Mouse (Mus musculus): ENCODE measurements around the gene Tbc1d19.

Gene Tbc1d19

DNA sequence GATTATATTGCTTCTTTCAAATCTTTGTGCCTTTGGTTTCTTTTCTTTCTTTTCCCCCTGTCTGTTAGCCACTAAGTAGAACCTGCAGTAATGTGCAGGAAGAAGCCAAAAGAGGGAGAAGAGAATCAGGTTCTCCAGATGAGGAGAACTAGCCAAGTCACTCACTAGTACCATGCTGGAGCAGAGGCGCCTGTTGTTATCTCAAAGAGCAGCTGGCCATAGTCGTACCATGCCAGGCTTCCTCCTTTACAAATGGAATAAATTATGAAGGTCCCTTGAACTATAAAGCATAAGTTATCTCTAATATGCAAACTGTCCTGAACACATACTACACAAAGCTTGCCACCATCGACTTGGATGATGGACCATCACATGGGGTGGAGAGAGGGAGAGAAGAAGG lies 99.8 kb downstream of the Tbc1d19 start:
- DNase-seq (ENCODE audit: low spot score), result no peak

- no peak for DNase-seq (ENCODE audit: low spot score)
Observed at GRCm38 (mm10) chr5:53920416-53920815, 111.0 kb downstream of the Tbc1d19 start.

GRCm38 (mm10) chr5:53922149-53922904 lies 112.9 kb downstream of the Tbc1d19 start:
- DNase-seq (ENCODE audit: low spot score), result peak; percentile 68

DNA sequence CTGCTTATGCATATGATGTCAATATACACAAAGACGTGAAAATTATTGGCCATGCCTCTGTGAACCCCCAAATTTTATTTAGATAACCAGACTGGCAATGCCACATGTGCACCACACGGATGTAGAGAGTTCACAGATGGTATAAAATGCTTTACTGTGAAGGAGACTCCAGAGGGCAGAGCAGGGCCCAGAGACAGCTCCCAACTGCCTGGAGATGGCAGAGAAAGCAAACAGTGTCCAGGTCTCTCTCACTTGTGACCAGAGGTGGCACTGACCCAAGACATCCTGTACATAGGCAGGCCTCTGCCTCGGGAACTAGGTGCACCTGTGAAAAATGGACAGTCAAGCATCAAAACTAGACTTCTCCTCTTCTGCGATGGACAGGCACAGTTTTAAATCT lies 114.6 kb downstream of the Tbc1d19 start:
- no peak for DNase-seq (ENCODE audit: low spot score)

- DNase-seq (ENCODE audit: low spot score), result no peak
Observed at GRCm38 (mm10) chr5:53926301-53926855, 117.0 kb downstream of the Tbc1d19 start.

GRCm38 (mm10) chr5:53927886-53928285 lies 118.5 kb downstream of the Tbc1d19 start:
- no peak for DNase-seq (ENCODE audit: low spot score)

DNA sequence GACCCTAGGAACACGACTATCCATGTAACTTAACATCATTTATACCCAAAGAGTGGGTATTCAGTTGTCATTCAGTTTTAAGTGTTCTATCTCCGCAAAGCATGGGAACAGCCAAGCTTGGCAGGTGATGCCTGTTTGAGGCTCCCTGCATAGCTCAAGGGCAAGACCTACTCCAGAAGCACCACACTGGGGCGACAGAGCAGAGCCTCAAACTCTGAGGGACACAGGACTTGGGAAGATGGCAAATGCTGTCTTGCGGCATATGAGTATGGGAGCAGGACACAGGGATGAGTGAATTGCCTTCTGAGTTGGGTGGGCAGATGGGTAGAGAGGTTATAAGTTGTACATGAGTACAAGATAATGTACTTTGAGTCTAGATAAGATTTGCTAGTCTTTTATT lies 119.1 kb downstream of the Tbc1d19 start:
- no peak for DNase-seq (ENCODE audit: low spot score)

- DNase-seq (ENCODE audit: low spot score), result no peak
Observed at GRCm38 (mm10) chr5:53929205-53929614, 119.8 kb downstream of the Tbc1d19 start.

GRCm38 (mm10) chr5:53929814-53930213 lies 120.4 kb downstream of the Tbc1d19 start:
- DNase-seq (ENCODE audit: low spot score), result no peak

DNA sequence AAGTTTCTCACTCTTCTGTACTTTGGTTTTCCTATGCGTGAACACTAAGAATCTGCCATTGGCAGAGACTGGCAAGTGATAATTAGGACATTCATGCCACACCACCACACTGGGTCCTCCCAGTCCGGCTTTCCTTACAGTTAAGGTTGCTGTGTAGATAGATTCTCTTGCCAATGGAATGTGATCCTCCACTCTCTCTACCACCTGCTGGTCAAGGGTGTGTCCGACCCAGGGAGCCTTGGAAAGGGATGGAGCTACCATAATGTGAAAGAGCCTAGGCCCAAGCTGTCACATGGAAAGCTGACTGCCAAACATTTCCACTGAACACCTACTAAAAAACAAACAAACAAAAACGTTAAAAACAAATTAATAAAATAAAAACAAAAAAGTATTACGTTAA lies 121.6 kb downstream of the Tbc1d19 start:
- DNase-seq (ENCODE audit: low spot score), result no peak

DNA sequence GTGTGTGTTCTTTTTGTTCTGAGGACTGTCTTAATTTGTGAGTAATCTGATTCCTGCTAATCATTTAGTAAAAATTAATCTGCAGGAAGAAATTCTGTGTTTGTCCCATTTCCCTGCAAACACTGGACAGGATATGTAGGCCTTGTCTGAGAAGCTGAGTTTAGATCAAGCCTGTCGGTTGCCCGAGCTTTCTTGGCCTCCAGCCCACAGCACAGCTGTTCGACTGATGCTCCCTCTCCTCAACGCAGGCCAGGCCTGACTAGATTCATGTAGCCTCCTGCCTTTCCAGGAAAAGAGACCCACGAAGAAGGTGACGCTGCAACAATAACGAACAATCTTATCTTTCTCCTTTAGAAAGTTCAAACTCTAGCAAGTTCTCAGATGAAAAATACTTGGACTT lies 124.2 kb downstream of the Tbc1d19 start:
- no peak for DNase-seq (ENCODE audit: low spot score)

DNA sequence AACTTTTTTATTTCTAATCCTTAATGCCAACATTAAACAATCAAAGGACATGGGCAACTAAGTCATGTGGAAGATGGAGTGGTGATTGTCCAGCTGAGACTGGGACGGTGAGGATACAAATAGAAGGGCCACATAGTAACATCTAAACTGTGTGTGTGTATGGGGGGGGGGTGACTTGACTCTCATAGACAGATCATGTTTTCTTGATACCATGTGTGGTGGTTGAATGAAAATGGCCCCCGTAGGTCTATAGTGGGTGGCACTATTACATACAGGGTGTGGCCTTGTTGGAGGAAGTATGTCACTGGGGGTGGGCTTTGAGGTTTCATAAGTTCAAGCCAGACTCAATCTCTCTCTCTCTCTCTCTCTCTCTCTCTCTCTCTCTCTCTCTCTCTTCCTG lies 124.6 kb downstream of the Tbc1d19 start:
- DNase-seq (ENCODE audit: low spot score), result no peak

- no peak for DNase-seq (ENCODE audit: low spot score)
Observed at GRCm38 (mm10) chr5:53934826-53935225, 125.4 kb downstream of the Tbc1d19 start.

DNA sequence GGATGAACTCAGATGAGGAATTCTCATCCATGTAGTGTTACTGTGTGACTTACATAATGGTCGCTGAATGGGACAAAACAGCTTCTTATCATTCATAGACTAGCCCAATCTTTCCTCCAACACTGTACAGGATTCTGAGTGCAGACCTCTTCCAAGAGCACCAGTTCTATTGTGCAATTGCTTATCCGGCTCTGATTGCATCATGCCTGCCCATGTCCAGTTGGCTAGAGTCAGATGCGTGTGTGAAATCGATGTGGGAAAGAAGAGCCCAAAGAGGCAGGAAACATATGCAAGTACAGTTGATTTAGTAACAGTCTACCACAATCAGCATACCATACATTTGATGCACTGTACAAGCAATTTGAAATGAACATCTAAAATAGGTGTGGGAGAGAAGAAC lies 127.8 kb downstream of the Tbc1d19 start:
- DNase-seq (ENCODE audit: low spot score), result no peak

DNA sequence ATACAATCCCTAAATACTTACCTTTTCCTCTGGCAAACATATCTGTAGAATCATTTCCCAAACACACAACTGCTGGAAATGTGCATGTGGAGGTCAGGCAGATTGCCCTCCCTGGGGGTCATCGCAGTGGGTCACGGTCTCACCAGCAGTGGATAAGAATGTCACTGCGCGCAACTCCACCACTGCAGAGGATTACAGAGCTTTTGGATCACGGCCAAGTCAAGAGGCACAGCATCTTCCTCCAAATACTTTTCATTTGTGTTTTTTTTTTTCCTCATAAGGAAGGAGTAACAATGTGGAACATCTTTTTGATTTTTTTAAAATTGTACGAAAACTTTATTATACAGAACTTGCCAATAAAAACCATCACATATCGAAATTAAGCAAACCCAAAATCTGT lies 129.6 kb downstream of the Tbc1d19 start:
- DNase-seq (ENCODE audit: low spot score), result no peak

- DNase-seq (ENCODE audit: low spot score), result peak; percentile 28
Observed at GRCm38 (mm10) chr5:53941322-53942024, 132.1 kb downstream of the Tbc1d19 start.

GRCm38 (mm10) chr5:53942332-53942731 lies 132.9 kb downstream of the Tbc1d19 start:
- DNase-seq (ENCODE audit: low spot score), result no peak

DNA sequence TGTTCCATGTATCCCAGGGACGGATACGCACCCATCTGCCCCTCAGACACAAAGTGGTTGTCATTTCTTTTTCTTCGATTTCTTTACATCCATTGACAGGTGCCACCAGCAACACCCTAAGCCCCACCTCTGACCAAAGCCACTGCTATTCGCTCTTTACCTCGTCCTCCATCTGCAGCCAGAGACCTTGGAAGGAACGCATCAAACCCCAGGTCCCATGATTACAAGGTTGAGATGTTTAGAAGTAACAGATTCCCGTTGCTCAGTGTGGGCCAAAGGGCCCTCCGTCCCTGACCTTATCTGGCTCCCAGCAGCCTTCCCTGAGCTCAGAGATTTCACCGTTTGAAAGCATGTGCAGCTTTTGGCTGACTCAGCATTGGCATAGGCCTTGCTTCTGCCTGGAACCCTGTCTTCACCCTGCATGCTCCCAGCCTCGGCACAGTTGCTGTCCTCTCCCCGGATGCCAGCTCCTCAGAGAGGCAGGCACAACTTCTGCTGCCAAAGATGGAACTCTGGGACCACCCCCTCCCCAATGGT lies 134.0 kb downstream of the Tbc1d19 start:
- DNase-seq (ENCODE audit: low spot score), result no peak

DNA sequence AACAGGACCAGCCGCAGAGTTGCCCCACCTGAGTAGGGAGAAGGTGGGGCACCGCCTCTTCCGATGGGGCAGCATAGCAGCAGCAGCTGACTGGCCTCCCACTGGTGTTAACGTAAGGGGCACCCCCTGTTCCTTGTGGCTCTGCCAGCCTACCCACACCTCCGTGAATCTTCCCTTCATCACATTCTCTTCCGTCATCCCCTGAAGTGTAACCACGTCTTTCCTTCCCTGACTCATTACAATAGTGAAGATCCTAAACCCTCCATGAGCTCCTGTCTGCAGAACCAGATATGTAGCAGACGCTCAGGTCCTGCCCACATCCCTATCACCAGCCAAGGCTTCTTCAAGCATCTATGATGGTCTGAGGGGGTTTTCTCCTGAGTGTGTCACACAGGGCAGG lies 137.3 kb downstream of the Tbc1d19 start:
- no peak for DNase-seq (ENCODE audit: low spot score)

GRCm38 (mm10) chr5:53947549-53948183 lies 138.3 kb downstream of the Tbc1d19 start:
- no peak for DNase-seq (ENCODE audit: low spot score)

- DNase-seq (ENCODE audit: low spot score), result no peak
Observed at GRCm38 (mm10) chr5:53948606-53949266, 139.3 kb downstream of the Tbc1d19 start.

- no peak for DNase-seq (ENCODE audit: low spot score)
Observed at GRCm38 (mm10) chr5:53950189-53950588, 140.8 kb downstream of the Tbc1d19 start.
